Mouse (Mus musculus) stomach, embryonic 15.5 days (tissue): ENCODE results near the gene Thada. TPM values are rescaled to one million over a fixed set of nuclear protein-coding genes. Genes with fewer than 3 reads are reported as not detected.

Source experiments
- ATAC-seq: fragments of 200-750 bp; cut with Nextera tagmentation; 2 replicates; pipeline ENCODE4 v1.8.0; 2017; ENCODE audit warnings: low read depth, moderate number of reproducible peaks, moderate TSS enrichment; ENCODE audit not compliant: insufficient read depth, low FRiP score
- H3K27ac ChIP-seq: fragments of 300-500 bp; sonication (generic); 2 replicates; pipeline ENCODE4 v1.5.1; 2015; ENCODE audit warnings: mild to moderate bottlenecking, inconsistent platforms
- H3K27me3 ChIP-seq: fragments of 300-500 bp; sonication (generic); replicated peaks from 2 replicates; pipeline ENCODE4 v1.6.1; 2015; ENCODE audit warnings: inconsistent platforms
- H3K36me3 ChIP-seq: fragments of 300-500 bp; sonication (generic); 2 replicates; pipeline ENCODE4 v1.6.1; 2015; ENCODE audit warnings: inconsistent platforms
- H3K4me1 ChIP-seq: fragments of 300-500 bp; sonication (generic); 2 replicates; pipeline ENCODE4 v1.6.1; 2015; ENCODE audit warnings: inconsistent platforms
- H3K4me2 ChIP-seq: fragments of 300-500 bp; sonication (generic); 2 replicates; pipeline ENCODE4 v1.6.1; 2015; ENCODE audit warnings: mild to moderate bottlenecking, inconsistent platforms
- H3K4me3 ChIP-seq: fragments of 300-500 bp; sonication (generic); replicated peaks from 2 replicates; pipeline ENCODE4 v1.5.1; 2015; ENCODE audit warnings: inconsistent platforms
- H3K9ac ChIP-seq: fragments of 300-500 bp; sonication (generic); 2 replicates; pipeline ENCODE4 v1.6.1; 2015; ENCODE audit warnings: inconsistent platforms
- H3K9me3 ChIP-seq: fragments of 300-500 bp; sonication (generic); 2 replicates; pipeline ENCODE4 v1.6.1; 2016; ENCODE audit warnings: inconsistent platforms
- WGBS: fragments of 180-500 bp; shearing (Covaris S2); methylation state at CpG from one replicate; pipeline ENCODE4 v1.1.7; 2015; 5-methylcytosine and 5-hydroxymethylcytosine counted together
- polyA plus RNA-seq: library from polyadenylated mRNA; unstranded; fragments of >200 nt; fragmentation: Nextera tagmentation; extraction: Ambion mirVana; gene quantifications from 2 replicates; pipeline ENCODE4 v1.2.1, GENCODE M21; 2015

Thada gene
- polyA plus RNA-seq, 1 experiment from 2014 or later: 7.8 TPM

- WGBS: 75% methylated on average over 6 of the region's 6 CpGs
- no peaks in the 10 kb centered on the region for H3K27me3 ChIP-seq
- no peak overlapping the region for H3K9ac ChIP-seq
- H3K4me3 ChIP-seq: no peak overlapping the region
- ATAC-seq: no peak
- no peaks in the 10 kb centered on the region for H3K4me1 ChIP-seq
- 0 out of 2 replicates have a peak, but pooled peaks cover 6% of the 10 kb centered on the region for H3K36me3 ChIP-seq
- H3K9me3 ChIP-seq: no peaks in the 10 kb centered on the region
- no peak overlapping the region for H3K4me2 ChIP-seq
- H3K27ac ChIP-seq: no peak overlapping the region
These were observed 66.6 kb downstream of the Thada start for GRCm38 (mm10) chr17:84399431-84399830.

DNA sequence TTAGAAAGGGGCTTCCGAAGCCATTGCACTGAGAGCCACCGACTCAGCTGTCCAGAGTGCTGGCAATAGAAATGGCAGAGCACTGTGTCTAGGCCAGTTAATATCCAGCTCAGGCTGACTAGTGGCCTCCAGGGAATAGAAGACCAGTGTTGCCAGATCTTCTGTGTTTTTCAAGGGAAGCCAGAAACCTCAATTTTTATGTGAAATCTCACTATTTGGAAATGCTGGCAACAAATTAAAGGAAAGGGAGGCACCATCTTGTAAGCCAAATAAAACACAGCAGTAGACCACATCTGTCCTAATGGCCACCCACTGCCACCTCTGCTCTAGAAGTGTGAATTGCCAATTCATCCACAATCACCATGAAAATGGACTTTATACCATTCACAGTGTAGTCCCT, 76.0 kb downstream of the Thada start:
- Histone ChIP-seq H3K9me3 (no peaks in the 10 kb centered on the region), H3K36me3 (peaks cover 5% of the 10 kb centered on the region; the same call in 1 of the 2 replicates), H3K4me2 (no peak overlapping the region), H3K27me3 (no peaks in the 10 kb centered on the region), H3K9ac (no peak overlapping the region), H3K27ac (no peak overlapping the region), H3K4me1 (no peaks in the 10 kb centered on the region), H3K4me3 (no peak overlapping the region)
- 84% methylated on average over 2 of the region's 2 CpGs for WGBS
- ATAC-seq: no peak

DNA sequence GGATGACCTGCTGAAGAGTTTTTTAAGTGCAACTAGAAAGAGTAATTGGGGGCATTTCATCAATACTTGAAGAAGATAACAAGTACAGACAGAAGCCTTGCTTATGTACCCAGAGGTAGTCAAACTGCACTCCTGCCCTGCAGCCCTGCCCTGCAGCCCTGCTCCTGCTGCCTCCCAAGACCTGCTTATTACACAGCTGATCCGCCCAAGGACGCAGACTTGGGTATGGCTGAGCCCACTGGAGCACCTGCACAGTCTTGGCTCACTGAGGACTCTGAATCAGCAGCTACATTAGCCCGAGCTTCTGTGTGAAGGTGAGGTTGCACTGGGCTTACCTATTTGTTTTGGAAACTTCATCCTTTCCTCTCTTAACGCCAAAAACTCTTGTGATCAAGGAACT, 79.8 kb downstream of the Thada start:
- Histone ChIP-seq H3K4me3 (no peak overlapping the region), H3K27me3 (no peaks in the 10 kb centered on the region), H3K4me2 (no peak overlapping the region), H3K9ac (no peak overlapping the region), H3K4me1 (no peaks in the 10 kb centered on the region), H3K27ac (0 out of 2 replicates have a peak overlapping the region, but pooled peaks have one; percentile 17), H3K36me3 (peaks cover 6% of the 10 kb centered on the region), H3K9me3 (no peaks in the 10 kb centered on the region)
- ATAC-seq: no peak
- WGBS: 73% methylated on average over 4 of the region's 4 CpGs

GRCm38 (mm10) chr17:84385696-84386095, 80.3 kb downstream of the Thada start:
- H3K36me3 ChIP-seq: peaks cover 6% of the 10 kb centered on the region
- H3K9ac ChIP-seq: no peak overlapping the region
- no peak overlapping the region for H3K4me2 ChIP-seq
- H3K9me3 ChIP-seq: no peaks in the 10 kb centered on the region
- WGBS: 81% methylated on average over 6 of the region's 6 CpGs
- ATAC-seq: no peak
- H3K27ac ChIP-seq: no peak overlapping the region
- H3K4me3 ChIP-seq: no peak overlapping the region
- no peaks in the 10 kb centered on the region for H3K4me1 ChIP-seq
- H3K27me3 ChIP-seq: no peaks in the 10 kb centered on the region

DNA sequence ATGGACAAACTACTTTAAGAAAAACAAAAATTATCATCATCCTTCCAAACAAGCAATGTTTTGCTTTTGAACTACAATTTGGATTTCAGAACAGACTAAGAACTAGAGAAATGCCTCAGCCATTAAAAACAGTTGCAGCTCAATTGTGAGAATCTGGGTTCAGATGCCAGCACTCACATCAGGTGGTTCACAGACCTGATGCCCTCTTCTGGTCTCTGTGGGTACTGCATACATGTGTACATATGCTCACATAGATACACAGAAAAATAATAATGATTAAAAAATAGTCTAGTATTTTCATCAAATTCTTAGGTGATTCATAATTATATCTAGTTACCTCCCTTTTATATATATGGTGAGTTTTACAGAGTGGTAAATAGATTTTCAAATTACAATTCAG, 81.3 kb downstream of the Thada start:
- H3K27me3 ChIP-seq: no peaks in the 10 kb centered on the region
- no peaks in the 10 kb centered on the region for H3K9me3 ChIP-seq
- H3K27ac ChIP-seq: no peak overlapping the region
- H3K9ac ChIP-seq: no peak overlapping the region
- no peak overlapping the region for H3K4me3 ChIP-seq
- H3K4me2 ChIP-seq: no peak overlapping the region
- H3K36me3 ChIP-seq: peaks cover 6% of the 10 kb centered on the region
- H3K4me1 ChIP-seq: no peaks in the 10 kb centered on the region
- no peak for ATAC-seq

GRCm38 (mm10) chr17:84380340-84380739, 85.7 kb downstream of the Thada start:
- Histone ChIP-seq H3K9me3 (no peaks in the 10 kb centered on the region), H3K27ac (no peak overlapping the region), H3K9ac (no peak overlapping the region), H3K4me1 (peaks cover 3% of the 10 kb centered on the region; the same call in 1 of the 2 replicates), H3K36me3 (peaks cover 5% of the 10 kb centered on the region), H3K4me3 (no peak overlapping the region), H3K27me3 (no peaks in the 10 kb centered on the region), H3K4me2 (no peak overlapping the region)
- WGBS: 89% methylated on average over 9 of the region's 9 CpGs
- ATAC-seq: no peak

GRCm38 (mm10) chr17:84376882-84377281, 89.1 kb downstream of the Thada start:
- 94% methylated on average over 4 of the region's 4 CpGs for WGBS
- Histone ChIP-seq H3K36me3 (no peaks in the 10 kb centered on the region), H3K4me2 (no peak overlapping the region), H3K27me3 (no peaks in the 10 kb centered on the region), H3K27ac (no peak overlapping the region), H3K9ac (no peak overlapping the region), H3K4me3 (no peak overlapping the region), H3K9me3 (no peaks in the 10 kb centered on the region), H3K4me1 (peaks cover 3% of the 10 kb centered on the region; the same call in 1 of the 2 replicates)
- no peak for ATAC-seq

DNA sequence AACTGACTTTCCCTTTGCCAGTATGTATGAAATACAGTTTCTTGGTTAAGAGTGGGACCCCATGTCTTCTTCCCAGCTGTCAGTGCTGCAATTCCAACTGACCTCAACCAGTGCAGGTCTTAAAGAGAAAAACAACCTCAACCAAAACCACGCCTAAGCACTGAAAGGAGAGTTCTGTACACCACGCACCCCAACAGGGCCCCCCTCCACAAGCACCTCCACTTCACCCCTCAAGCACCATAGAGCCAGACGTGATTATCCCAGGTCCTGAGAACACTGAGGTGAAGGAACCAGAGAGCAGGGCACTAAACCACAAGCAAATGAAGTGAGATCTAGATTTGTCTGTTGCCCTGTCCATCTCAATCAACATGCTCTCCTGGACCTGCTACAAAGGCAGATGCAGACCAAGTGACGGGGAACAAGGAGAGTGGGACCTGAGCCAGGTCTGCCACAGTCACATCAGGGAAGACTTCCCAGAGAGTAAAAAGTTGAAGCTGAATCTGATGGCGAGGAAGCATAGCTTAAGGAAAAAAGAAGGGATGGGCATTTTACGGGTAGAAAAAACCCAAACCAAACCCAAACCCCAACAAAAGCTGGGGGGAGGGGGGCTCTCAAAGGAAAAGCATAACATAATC, 93.5 kb downstream of the Thada start:
- H3K4me2 ChIP-seq: no peak overlapping the region
- WGBS: 79% methylated on average over 6 of the region's 6 CpGs
- H3K36me3 ChIP-seq: no peaks in the 10 kb centered on the region
- H3K4me3 ChIP-seq: no peak overlapping the region
- H3K9ac ChIP-seq: no peak overlapping the region
- peaks cover 21% of the 10 kb centered on the region for H3K4me1 ChIP-seq
- no peak for ATAC-seq
- no peaks in the 10 kb centered on the region for H3K27me3 ChIP-seq
- no peaks in the 10 kb centered on the region for H3K9me3 ChIP-seq
- no peak overlapping the region for H3K27ac ChIP-seq

DNA sequence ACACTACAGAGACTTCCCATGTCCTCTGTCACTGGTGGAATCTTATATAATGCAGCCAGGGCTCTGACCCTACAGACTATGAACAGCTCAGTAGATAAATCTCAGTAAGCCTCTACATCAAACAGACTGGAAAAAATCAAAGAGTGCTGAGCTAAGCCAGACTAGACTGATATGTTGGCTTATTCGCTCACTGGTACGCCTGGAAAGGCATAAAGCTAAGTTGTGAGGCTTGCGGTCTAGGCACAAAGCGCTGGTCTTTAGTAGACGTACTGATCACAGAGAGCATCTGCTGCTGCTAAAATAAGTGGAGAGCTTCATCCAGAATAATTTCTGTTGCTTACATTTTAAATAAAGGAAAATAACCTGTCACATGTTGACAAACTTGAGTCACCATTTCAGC, 95.6 kb downstream of the Thada start:
- ATAC-seq: peak; percentile 23; the same call in 1 of the 2 replicates
- peak overlapping the region; percentile 12; the same call in 1 of the 2 replicates for H3K27ac ChIP-seq
- no peak overlapping the region for H3K4me3 ChIP-seq
- 61% methylated on average over 5 of the region's 5 CpGs for whole genome bisulfite sequencing
- H3K36me3 ChIP-seq: no peaks in the 10 kb centered on the region
- no peak overlapping the region for H3K9ac ChIP-seq
- H3K4me1 ChIP-seq: peaks cover 26% of the 10 kb centered on the region
- no peaks in the 10 kb centered on the region for H3K9me3 ChIP-seq
- no peak overlapping the region for H3K4me2 ChIP-seq
- H3K27me3 ChIP-seq: no peaks in the 10 kb centered on the region

GRCm38 (mm10) chr17:84369769-84370168, 96.2 kb downstream of the Thada start:
- 67% methylated on average over 3 of the region's 3 CpGs for WGBS
- Histone ChIP-seq H3K27ac (0 out of 2 replicates have a peak overlapping the region, but pooled peaks have one; percentile 77), H3K9me3 (no peaks in the 10 kb centered on the region), H3K4me2 (no peak overlapping the region), H3K4me1 (peaks cover 27% of the 10 kb centered on the region), H3K4me3 (no peak overlapping the region), H3K36me3 (no peaks in the 10 kb centered on the region), H3K27me3 (no peaks in the 10 kb centered on the region), H3K9ac (no peak overlapping the region)
- no peak for ATAC-seq

DNA sequence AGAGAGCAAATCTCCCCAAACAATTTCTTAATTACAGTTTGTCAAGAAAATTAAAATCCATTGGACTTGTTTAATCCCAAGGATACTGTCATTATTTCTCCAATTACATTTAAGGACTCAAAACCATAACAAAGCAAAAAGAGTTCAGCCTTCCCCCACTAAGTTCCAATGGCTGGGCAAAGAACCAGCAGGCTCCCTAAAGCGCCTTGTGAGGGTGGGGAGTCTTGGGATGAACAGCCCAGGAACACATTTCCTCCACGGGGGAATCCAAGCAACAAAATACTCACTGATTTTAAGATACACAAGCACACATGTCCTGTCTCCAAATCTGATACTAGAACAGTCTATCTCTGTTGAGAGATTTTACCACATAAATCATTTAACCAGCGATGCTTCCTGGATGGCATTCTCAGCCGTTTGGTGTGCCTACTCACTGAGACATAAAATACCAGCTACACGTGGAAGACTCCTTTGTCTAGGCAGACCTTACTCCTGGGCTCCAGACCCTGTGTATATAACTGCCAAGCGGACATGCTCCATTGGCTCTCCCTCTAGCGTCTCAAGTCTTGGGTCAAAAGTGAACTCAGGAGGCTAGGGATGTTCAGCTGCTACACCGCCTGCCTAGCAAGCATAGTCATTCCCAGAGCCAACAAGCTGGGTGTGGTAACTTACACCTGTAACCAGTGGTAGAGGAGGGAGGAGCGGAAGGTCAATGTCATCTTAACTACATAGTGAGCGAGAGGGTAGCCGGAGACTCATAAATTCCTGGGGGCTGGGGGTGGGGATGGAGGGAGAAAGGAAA, 97.6 kb downstream of the Thada start:
- Histone ChIP-seq H3K27ac (peak overlapping the region; percentile 77), H3K9me3 (no peaks in the 10 kb centered on the region), H3K4me2 (no peak overlapping the region; the same call in 1 of the 2 replicates), H3K4me3 (no peak overlapping the region), H3K36me3 (no peaks in the 10 kb centered on the region), H3K9ac (no peak overlapping the region), H3K27me3 (no peaks in the 10 kb centered on the region), H3K4me1 (peaks cover 33% of the 10 kb centered on the region)
- no peak for ATAC-seq
- WGBS: 51% methylated on average over 11 of the region's 11 CpGs

DNA sequence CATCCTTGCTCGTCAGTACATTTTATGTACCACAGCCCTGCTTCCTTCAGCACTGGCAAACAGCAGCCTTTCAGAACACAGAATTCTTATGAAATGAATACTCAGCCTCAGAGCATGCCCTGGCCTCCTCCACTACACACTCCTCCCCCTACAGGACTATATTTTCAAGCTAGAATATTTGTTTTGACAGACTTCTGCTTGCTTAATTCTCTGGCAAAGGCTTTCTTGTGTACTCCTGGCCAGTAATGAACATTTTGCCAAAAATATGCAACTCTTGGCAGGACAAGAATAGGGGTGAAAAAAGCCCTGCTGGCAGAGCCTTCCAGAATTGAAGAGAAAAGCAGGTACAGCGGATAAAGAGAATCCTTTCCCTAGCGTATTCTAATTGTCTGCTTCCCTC, 98.3 kb downstream of the Thada start:
- Histone ChIP-seq H3K9ac (no peak overlapping the region), H3K4me2 (no peak overlapping the region; the same call in 1 of the 2 replicates), H3K9me3 (no peaks in the 10 kb centered on the region), H3K4me1 (peaks cover 35% of the 10 kb centered on the region), H3K36me3 (no peaks in the 10 kb centered on the region), H3K27ac (peak overlapping the region; percentile 77), H3K4me3 (no peak overlapping the region), H3K27me3 (no peaks in the 10 kb centered on the region)
- no peak for ATAC-seq
- 48% methylated on average over 3 of the region's 3 CpGs for WGBS
